Mouse (Mus musculus) kidney, postnatal 25 days (tissue): Measurements from ENCODE around the gene Gm28035.

Source experiments
- DNase-seq, 2 experiments: peaks; one replicate each; pipeline ENCODE4 v3.0.0; 2021; ENCODE audit warnings: mixed read lengths in 2 of 2

The Gm28035 gene

DNA sequence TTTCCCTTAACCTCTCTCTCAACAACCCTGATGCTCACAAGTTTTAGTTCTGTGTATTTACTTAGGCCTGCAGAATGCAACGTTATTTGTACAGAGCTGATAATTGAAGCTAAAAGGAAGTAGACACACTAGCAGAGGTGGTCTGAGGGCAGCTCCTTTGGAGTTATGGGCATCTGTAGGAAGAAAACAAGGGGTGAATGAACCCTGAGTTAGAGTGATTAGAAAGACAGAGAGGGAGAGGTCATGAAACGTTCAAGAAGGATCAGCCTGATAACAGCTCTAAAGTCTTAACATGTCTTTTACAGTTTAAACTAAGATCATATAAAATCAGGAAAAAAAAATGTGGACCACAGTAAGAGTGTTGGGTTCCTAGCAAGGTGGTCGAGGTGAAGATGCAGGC, 69.0 kb downstream of the Gm28035 start:
- no peak for DNase-seq

- no peak for DNase-seq
Measured at GRCm38 (mm10) chr2:30311481-30311880, 71.1 kb downstream of the Gm28035 start.

GRCm38 (mm10) chr2:30316136-30316535, 75.8 kb downstream of the Gm28035 start:
- DNase-seq, result no peak

DNA sequence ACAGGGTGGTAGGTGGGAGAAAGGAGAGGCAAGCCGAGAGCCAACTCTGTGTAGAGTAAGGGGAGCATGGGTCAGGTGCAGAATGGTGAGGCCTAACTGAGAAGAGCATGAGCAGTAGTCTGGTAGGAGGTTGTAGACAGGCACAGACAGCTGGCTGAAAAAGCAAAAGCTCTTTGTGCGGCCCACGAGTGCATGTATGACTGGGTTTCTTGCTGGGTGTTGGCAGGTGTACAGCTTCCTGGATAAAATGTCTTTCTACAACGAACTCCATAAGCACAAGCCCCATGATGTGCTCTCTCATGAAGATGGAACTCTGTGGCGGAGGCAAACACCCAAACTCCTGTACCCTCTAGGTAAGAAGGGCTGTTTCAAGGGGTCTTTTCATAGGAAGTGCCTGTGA, 76.6 kb downstream of the Gm28035 start:
- no peak for DNase-seq

DNA sequence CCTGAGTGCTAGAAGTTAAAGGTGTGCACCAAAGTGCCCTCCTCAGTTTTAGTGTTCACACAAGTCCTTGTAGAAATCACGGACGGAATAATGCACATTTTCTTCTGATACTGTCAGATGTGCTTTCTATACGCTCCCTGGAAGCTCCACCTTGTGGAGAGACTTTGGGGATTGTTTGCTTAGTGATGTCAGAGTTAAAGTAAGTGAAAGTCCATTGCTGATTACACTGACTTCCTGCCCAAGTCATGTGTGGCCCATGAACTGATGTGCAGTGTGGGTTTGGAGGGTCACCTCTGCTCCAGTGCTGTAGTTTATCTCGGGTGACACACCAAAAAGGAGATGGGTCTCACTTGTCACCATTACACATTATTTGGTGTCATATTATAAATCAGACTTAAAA, 78.9 kb downstream of the Gm28035 start:
- DNase-seq, result no peak

- DNase-seq, result no peak
Measured at GRCm38 (mm10) chr2:30323111-30323510, 82.7 kb downstream of the Gm28035 start.

GRCm38 (mm10) chr2:30325296-30325695, 84.9 kb downstream of the Gm28035 start:
- DNase-seq, result no peak

DNA sequence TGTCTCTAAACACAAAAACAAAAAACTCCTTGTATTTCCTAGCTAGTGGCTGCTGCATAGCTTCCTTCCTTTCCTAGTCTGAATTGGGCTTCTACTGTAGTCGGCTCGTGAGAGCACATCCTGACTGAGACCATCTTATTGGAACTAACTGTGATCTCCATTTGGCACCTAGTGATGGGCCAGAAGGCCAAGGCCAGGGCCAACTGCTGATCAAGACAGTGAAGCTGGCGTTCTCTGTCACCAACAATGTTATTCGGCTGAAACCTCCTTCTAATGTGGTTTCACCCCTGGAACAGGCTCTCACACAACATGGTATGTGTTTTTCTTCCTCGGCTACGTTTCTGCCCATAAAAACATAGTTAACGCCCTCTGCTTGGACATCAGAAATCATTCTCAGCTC, 86.9 kb downstream of the Gm28035 start:
- DNase-seq, result no peak

DNA sequence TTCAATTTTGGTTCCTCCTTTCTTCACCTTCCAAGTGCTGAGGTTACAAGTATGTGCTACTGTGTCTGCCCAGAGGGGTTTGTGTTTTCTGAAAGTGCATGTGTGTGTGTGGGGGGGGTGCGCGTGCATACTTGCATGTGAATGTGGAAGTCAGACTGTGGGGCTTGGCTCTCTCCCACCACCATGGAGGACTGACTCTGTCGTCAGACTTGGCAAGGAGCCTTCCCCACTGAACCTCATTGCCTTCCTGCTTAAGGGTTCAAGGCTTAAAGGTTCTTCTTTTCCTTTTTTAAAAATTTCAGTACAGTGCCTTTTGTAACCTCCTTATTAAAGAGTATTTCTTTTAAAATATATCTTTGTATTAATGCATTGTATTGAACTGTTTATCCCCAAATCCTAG, 88.4 kb downstream of the Gm28035 start:
- no peak for DNase-seq
